8 mouse cellular contexts compared by ENCODE assay signal in genomic region chr14:25693271-25693887, GRCm38 (mm10). TPM values are rescaled to one million over a fixed set of nuclear protein-coding genes. Genes with fewer than 3 reads are reported as not detected.
A peak's percentile ranks its signal among the peaks of the same experiment; 100 is the strongest.
DNase-seq lines count a peak whose midpoint lies in the region; ATAC-seq lines count a peak whose summit lies in the region.

No protein-coding gene starts in this region.

- no peaks in the 10 kb centered on the region; the same call in 1 of the 2 replicates for H3K36me3 ChIP-seq in forebrain, embryonic 16.5 days (ENCODE audit: control insufficient read depth, insufficient read depth)
- peaks cover 12% of the 10 kb centered on the region; the same call in 1 of the 2 replicates for H3K36me3 ChIP-seq in neural tube, embryonic 14.5 days (ENCODE audit: control insufficient read depth, insufficient read depth, low read length)

- peaks cover 23% of the 10 kb centered on the region for H3K4me1 ChIP-seq in forebrain, embryonic 16.5 days (replicated peaks; ENCODE audit: control insufficient read depth, insufficient read depth, low read length)
- peaks cover 12% of the 10 kb centered on the region for H3K4me1 ChIP-seq in neural tube, embryonic 14.5 days (ENCODE audit: control insufficient read depth, insufficient read depth, low read length)

- peak overlapping the region; percentile 85 for H3K4me3 ChIP-seq in forebrain, embryonic 16.5 days (replicated peaks; ENCODE audit: low read length)
- peak overlapping the region; percentile 78 for H3K4me3 ChIP-seq in neural tube, embryonic 14.5 days (ENCODE audit: low read depth, low read length)

- 72% methylated on average over 6 of the region's 6 CpGs for WGBS in forebrain, embryonic 16.5 days
- WGBS in neural tube, embryonic 14.5 days: 66% methylated on average over 6 of the region's 6 CpGs

- H3K27me3 ChIP-seq in forebrain, embryonic 16.5 days (replicated peaks; ENCODE audit: control insufficient read depth, insufficient read depth, low read length): no peaks in the 10 kb centered on the region
- H3K27me3 ChIP-seq in neural tube, embryonic 14.5 days (ENCODE audit: control insufficient read depth, insufficient read depth, low read length): no peaks in the 10 kb centered on the region

- H3K9ac ChIP-seq in forebrain, embryonic 16.5 days (replicated peaks; ENCODE audit: low read depth, low read length): peak overlapping the region; percentile 46
- H3K9ac ChIP-seq in neural tube, embryonic 14.5 days (replicated peaks; ENCODE audit: low read depth, low read length): 0 out of 2 replicates have a peak overlapping the region, but pooled peaks have one; percentile 81

- no peaks in the 10 kb centered on the region for H3K9me3 ChIP-seq in forebrain, embryonic 16.5 days (ENCODE audit: control insufficient read depth, low read length)
- no peaks in the 10 kb centered on the region for H3K9me3 ChIP-seq in neural tube, embryonic 14.5 days (ENCODE audit: control insufficient read depth, low read length)

- peak overlapping the region; percentile 38; the same call in 1 of the 2 replicates for H3K27ac ChIP-seq in forebrain, embryonic 16.5 days (ENCODE audit: low read length)
- peak overlapping the region; percentile 58 for H3K27ac ChIP-seq in neural tube, embryonic 14.5 days (ENCODE audit: low read depth, low read length)

- peak overlapping the region; percentile 97 for H3K4me2 ChIP-seq in forebrain, embryonic 16.5 days (ENCODE audit: low read length)
- peak overlapping the region; percentile 97 for H3K4me2 ChIP-seq in neural tube, embryonic 14.5 days (ENCODE audit: low read depth, low read length)

- no peak; the same call in 1 of the 2 replicates for ATAC-seq in forebrain, embryonic 16.5 days
- no peak; the same call in 1 of the 2 replicates for ATAC-seq in neural tube, embryonic 14.5 days (ENCODE audit: low read depth)

- intact Hi-C loops in gastrocnemius, postnatal 14 days (cut with DNase I; ENCODE audit: low total_unique reads): no loop called here

- peak; percentile 39 for DNase-seq in lung, postnatal 10 days
- no peak for DNase-seq in lung, postnatal 25 days (ENCODE audit: low spot score)
- DNase-seq in kidney, postnatal 25 days: peak; percentile 41 to 58
- no peak for DNase-seq in c-Kit-positive CD71-positive TER-119-positive erythroid progenitor cells, embryonic 14.5 days (ENCODE audit: low spot score)
- no peak for DNase-seq in gastrocnemius, postnatal 14 days
- DNase-seq in spleen, postnatal 4 days (ENCODE audit: low spot score in 2 of 2): no peak

RNA-seq across cellular contexts. Expression of gene Ppif, which starts 0.6 kb away (rescaled TPM):
- polyA plus RNA-seq in forebrain, embryonic 16.5 days (2015; fragmentation: Nextera tagmentation; extraction: Ambion mirVana): 24.1 and 26.3 TPM in 2 replicates
- 38.2 and 41.2 TPM in 2 replicates for polyA plus RNA-seq in neural tube, embryonic 14.5 days (2014; fragmentation: Nextera tagmentation; extraction: Ambion mirVana)
- 10 to 100 TPM; 40.9 to 51.4 TPM for total RNA-seq in gastrocnemius, postnatal 14 days (2021)

Comparison
In these comparisons a context has a peak if more than half of its experiments do, and no peak if none do; other contexts are left out.
1. DNase-seq: peak in lung, postnatal 10 days (single experiment) and kidney, postnatal 25 days (2 of 2); none in lung, postnatal 25 days (single experiment), c-Kit-positive CD71-positive TER-119-positive erythroid progenitor cells, embryonic 14.5 days (single experiment), gastrocnemius, postnatal 14 days (single experiment) and spleen, postnatal 4 days (0 of 2).